Mouse (Mus musculus) layer of hippocampus, adult 8-10 months (tissue): ENCODE measurements around the gene Nt5c3b. TPM values are rescaled to one million over a fixed set of nuclear protein-coding genes. Genes with fewer than 3 reads are reported as not detected.

ENCODE experiments used
- DNase-seq, 2 experiments: peaks; one replicate each; pipeline ENCODE4 v3.0.0; 2022; ENCODE audit warnings: low spot score in 2 of 2
- microRNA-seq, 2 experiments: library from miRNA; unstranded; fragments of <30 nt; microRNA quantifications; one replicate each; pipeline ENCODE4 v1.2.0; 2022
- total RNA-seq, 4 experiments: library from RNA; stranded (reverse); gene quantifications; 2 replicates each; pipeline ENCODE4 v1.2.4; 2022

Gene Nt5c3b
- total RNA-seq, 4 experiments from 2014 or later: 46.8 to 59.5 (median 50.4) TPM

- no peak for DNase-seq
Measured at GRCm38 (mm10) chr11:100385016-100385415, 56.6 kb downstream of the Nt5c3b start.

- no peak for DNase-seq
Measured at GRCm38 (mm10) chr11:100382682-100383081, 58.9 kb downstream of the Nt5c3b start.

- DNase-seq: no peak
Measured at GRCm38 (mm10) chr11:100379311-100379710, 62.3 kb downstream of the Nt5c3b start.

GRCm38 (mm10) chr11:100378446-100378845, 63.2 kb downstream of the Nt5c3b start:
- no peak for DNase-seq

- DNase-seq: no peak
Measured at GRCm38 (mm10) chr11:100377989-100378388, 63.6 kb downstream of the Nt5c3b start.

GRCm38 (mm10) chr11:100376746-100377389, 64.7 kb downstream of the Nt5c3b start:
- DNase-seq: no peak

GRCm38 (mm10) chr11:100376005-100376404, 65.6 kb downstream of the Nt5c3b start:
- DNase-seq: no peak

GRCm38 (mm10) chr11:100375127-100375526, 66.5 kb downstream of the Nt5c3b start:
- no peak for DNase-seq

Small RNAs within 50 kb of the gene (microRNA-seq; reads per million reads assigned to microRNA genes)
- gene Gm27374 (0 reads per million in 2 experiments), gene Mir7116 (0 to 0.32 reads per million in 2 experiments)

Other genes starting within 250 kb of the Nt5c3b start
- 1 to 10 TPM; 3.4 to 5.7 (median 3.8) TPM for gene Krt9, start 248.6 kb downstream of the Nt5c3b start, total RNA-seq
- not detected for gene Krt14, start 234.3 kb downstream of the Nt5c3b start, total RNA-seq
- not detected for gene Krt16, start 192.9 kb downstream of the Nt5c3b start, total RNA-seq
- not detected for gene Krt17, start 180.8 kb downstream of the Nt5c3b start, total RNA-seq
- not detected for gene Krt42, start 171.9 kb downstream of the Nt5c3b start, total RNA-seq
- gene Eif1, start 121.9 kb downstream of the Nt5c3b start, total RNA-seq: 100 to 1,000 TPM; 732 to 782 (median 741) TPM
- gene Gast, start 107.4 kb downstream of the Nt5c3b start, total RNA-seq: not detected
- gene Hap1, start 85.7 kb downstream of the Nt5c3b start, total RNA-seq: 100 to 1,000 TPM; 164 to 201 (median 183) TPM
- 10 to 100 TPM; 37.5 to 40.7 (median 39.8) TPM for gene Jup, start 44.0 kb downstream of the Nt5c3b start, total RNA-seq
- gene P3h4, start 27.0 kb downstream of the Nt5c3b start, total RNA-seq: 10 to 100 TPM in 2 of 4 experiments, 1 to 10 TPM in 2; 9.3 to 12.4 (median 10.6) TPM
- 1 to 10 TPM; 5.3 to 9.2 (median 7.1) TPM for gene Fkbp10, start 26.1 kb downstream of the Nt5c3b start, total RNA-seq
- gene Klhl10, start 109 bp upstream of the Nt5c3b start, total RNA-seq: 1 to 10 TPM in 3 of 4 experiments, under 1 TPM in 1; 0.92 to 2.2 (median 1.4) TPM
- 100 to 1,000 TPM in 3 of 4 experiments, 10 to 100 TPM in 1; 97.9 to 121 (median 111) TPM for gene Klhl11, start 30.9 kb upstream of the Nt5c3b start, total RNA-seq
- 100 to 1,000 TPM; 121 to 136 (median 128) TPM for gene Acly, start 86.2 kb upstream of the Nt5c3b start, total RNA-seq
- gene Ttc25, start 103.8 kb upstream of the Nt5c3b start, total RNA-seq: 1 to 10 TPM in 3 of 4 experiments, under 1 TPM in 1; 0.71 to 1.9 (median 1.6) TPM
- gene Cnp, start 133.1 kb upstream of the Nt5c3b start, total RNA-seq: 100 to 1,000 TPM; 162 to 216 (median 203) TPM
- 10 to 100 TPM; 11.7 to 13.4 (median 12.1) TPM for gene Nkiras2, start 177.4 kb upstream of the Nt5c3b start, total RNA-seq
- 100 to 1,000 TPM; 255 to 304 (median 273) TPM for gene Dnajc7, start 178.4 kb upstream of the Nt5c3b start, total RNA-seq